ENCODE assay signal across 41 mouse cellular contexts in genomic region chr17:19692062-19692461, GRCm38 (mm10). TPM values are rescaled to one million over a fixed set of nuclear protein-coding genes. Genes with fewer than 3 reads are reported as not detected.
"Had no signal": no experiment of that assay in that cellular context is flagged by ENCODE, and none has a peak within 500 bp of the region (broad histone marks: within the 10 kb centered on the region; RNA-seq: fewer than 3 reads in every experiment).

No protein-coding gene starts in this region.

- DNase-seq: heart, postnatal 10 days; heart, postnatal 14 days; heart, postnatal 36 days; heart, postnatal 4 days; kidney, adult 11 months; kidney, adult 18-20 months; kidney, adult 2 months; kidney, adult 8-10 months; kidney, adult 9 months; kidney, postnatal 10 days; kidney, postnatal 14 days; kidney, postnatal 25 days; kidney, postnatal 36 days; kidney, postnatal 4 days; layer of hippocampus, adult 9-11 months; layer of hippocampus, postnatal 36 days had no signal

- H3K9ac ChIP-seq: heart, embryonic 12.5 days; heart, embryonic 13.5 days; heart, embryonic 15.5 days; hindbrain, embryonic 12.5 days; hindbrain, embryonic 13.5 days; hindbrain, embryonic 14.5 days; hindbrain, embryonic 15.5 days; intestine, embryonic 15.5 days; kidney, embryonic 15.5 days had no signal

- H3K27ac ChIP-seq: heart, embryonic 13.5 days; heart, embryonic 15.5 days; hindbrain, embryonic 10.5 days; hindbrain, embryonic 12.5 days; hindbrain, embryonic 13.5 days; hindbrain, embryonic 14.5 days; hindbrain, embryonic 15.5 days; hindbrain, postnatal 0 days; intestine, embryonic 15.5 days; kidney, embryonic 15.5 days; kidney, postnatal 0 days; layer of hippocampus, adult 2 months; left cerebral cortex, adult 2 months had no signal

- H3K9me3 ChIP-seq: heart, embryonic 15.5 days; intestine, embryonic 15.5 days had no signal

- H3K4me3 ChIP-seq: heart, embryonic 12.5 days; heart, embryonic 13.5 days; heart, embryonic 15.5 days; hindbrain, embryonic 10.5 days; hindbrain, embryonic 12.5 days; hindbrain, embryonic 13.5 days; hindbrain, embryonic 15.5 days; intestine, embryonic 15.5 days; kidney, embryonic 15.5 days; layer of hippocampus, adult 2 months; left cerebral cortex, adult 2 months had no signal

- H3K4me2 ChIP-seq: heart, embryonic 11.5 days; heart, embryonic 12.5 days; heart, embryonic 13.5 days; heart, embryonic 15.5 days; hindbrain, embryonic 12.5 days; hindbrain, embryonic 13.5 days; hindbrain, embryonic 14.5 days; hindbrain, embryonic 15.5 days; intestine, embryonic 15.5 days; kidney, embryonic 15.5 days had no signal

- H3K36me3 ChIP-seq: heart, embryonic 12.5 days; heart, embryonic 13.5 days; heart, embryonic 15.5 days; hindbrain, embryonic 10.5 days; hindbrain, embryonic 12.5 days; hindbrain, embryonic 13.5 days; hindbrain, embryonic 15.5 days; intestine, embryonic 15.5 days; kidney, embryonic 15.5 days had no signal

- H3K4me1 ChIP-seq: heart, embryonic 12.5 days; heart, embryonic 13.5 days; heart, embryonic 15.5 days; hindbrain, embryonic 10.5 days; hindbrain, embryonic 12.5 days; hindbrain, embryonic 13.5 days; hindbrain, embryonic 15.5 days; intestine, embryonic 15.5 days; kidney, embryonic 15.5 days had no signal

- ATAC-seq: hindbrain, embryonic 16.5 days; hindbrain, postnatal 0 days; intestine, embryonic 15.5 days; intestine, embryonic 16.5 days; intestine, postnatal 0 days had no signal

- H3K27me3 ChIP-seq: heart, embryonic 12.5 days; heart, embryonic 13.5 days; heart, embryonic 15.5 days; hindbrain, embryonic 12.5 days; hindbrain, embryonic 13.5 days; hindbrain, embryonic 15.5 days; intestine, embryonic 15.5 days; kidney, embryonic 15.5 days had no signal

RNA-seq across cellular contexts. Expression of gene Vmn2r102, which starts 31.9 kb away (rescaled TPM):
- polyA plus RNA-seq: heart, embryonic 11.5 days; heart, embryonic 12.5 days; heart, embryonic 13.5 days; heart, embryonic 14.5 days; heart, embryonic 15.5 days; heart, embryonic 16.5 days; heart, postnatal 0 days; hindbrain, embryonic 10.5 days; hindbrain, embryonic 12.5 days; hindbrain, embryonic 13.5 days; hindbrain, embryonic 14.5 days; hindbrain, embryonic 15.5 days; hindbrain, embryonic 16.5 days; hindbrain, postnatal 0 days; intestine, embryonic 14.5 days; intestine, embryonic 15.5 days; intestine, embryonic 16.5 days; intestine, postnatal 0 days; kidney, adult 2 months; kidney, embryonic 14.5 days; kidney, embryonic 15.5 days; kidney, embryonic 16.5 days; kidney, postnatal 0 days; large intestine, adult 2 months had no signal
